Mouse (Mus musculus): ENCODE measurements around the gene Prr22.

GRCm38 (mm10) chr17:56802065-56802464 is 32.0 kb downstream of the Prr22 start:
- TF ChIP-seq SIN3A (IDR thresholded peaks at IDR 0.05; ENCODE audit: low read length) (no peak), POLR2A (IDR thresholded peaks at IDR 0.05; ENCODE audit: low read depth, low read length) (no peak), USF2 (conservative IDR thresholded peaks at IDR 0.05; ENCODE audit: low read depth, low read length) (no peak), NRF1 (IDR thresholded peaks at IDR 0.05; ENCODE audit: low read depth, low read length) (no peak)
